Mouse (Mus musculus) stomach, embryonic 14.5 days (tissue): ENCODE results near the gene Dapk3. TPM values are rescaled to one million over a fixed set of nuclear protein-coding genes. Genes with fewer than 3 reads are reported as not detected.

ENCODE experiments used
- ATAC-seq: fragments of 200-750 bp; cut with Nextera tagmentation; 2 replicates; pipeline ENCODE4 v1.8.0; 2017; ENCODE audit warnings: low read depth, moderate TSS enrichment; ENCODE audit not compliant: insufficient number of reproducible peaks, insufficient read depth, low FRiP score
- H3K27ac ChIP-seq: fragments of 300-500 bp; sonication (generic); 2 replicates; pipeline ENCODE4 v1.5.1; 2014; ENCODE audit warnings: mild to moderate bottlenecking, low read length, moderate library complexity, mixed read lengths
- H3K27me3 ChIP-seq: fragments of 300-500 bp; sonication (generic); 2 replicates; pipeline ENCODE4 v1.6.1; 2014; ENCODE audit warnings: low read length, control low read depth, mixed read lengths; ENCODE audit not compliant: control insufficient read depth, insufficient read depth
- H3K36me3 ChIP-seq: fragments of 300-500 bp; sonication (generic); 2 replicates; pipeline ENCODE4 v1.6.1; 2014; ENCODE audit warnings: mild to moderate bottlenecking, control low read depth, low read length, moderate library complexity, mixed read lengths; ENCODE audit not compliant: control insufficient read depth, insufficient read depth
- H3K4me1 ChIP-seq: fragments of 300-500 bp; sonication (generic); 2 replicates; pipeline ENCODE4 v1.6.1; 2014; ENCODE audit warnings: low read length, control low read depth, mixed read lengths; ENCODE audit not compliant: control insufficient read depth, insufficient read depth
- H3K4me2 ChIP-seq: fragments of 300-500 bp; sonication (generic); replicated peaks from 2 replicates; pipeline ENCODE4 v1.6.1; 2014; ENCODE audit warnings: low read depth, low read length, control low read depth
- H3K4me3 ChIP-seq: fragments of 300-500 bp; sonication (generic); 2 replicates; pipeline ENCODE4 v1.5.1; 2014; ENCODE audit warnings: low read depth, low read length, control low read depth
- H3K9ac ChIP-seq: fragments of 300-500 bp; sonication (generic); replicated peaks from 2 replicates; pipeline ENCODE4 v1.6.1; 2014; ENCODE audit warnings: low read depth, mild to moderate bottlenecking, control low read depth, low read length, moderate library complexity, mixed read lengths
- H3K9me3 ChIP-seq: fragments of 300-500 bp; sonication (generic); 2 replicates; pipeline ENCODE4 v1.6.1; 2016; ENCODE audit warnings: low read depth, low read length, control low read depth; ENCODE audit not compliant: control insufficient read depth
- WGBS: fragments of 180-500 bp; shearing (Covaris S2); extraction: QIAGEN DNeasy Blood & Tissue Kit; methylation state at CpG from one replicate; pipeline ENCODE4 v1.1.7; 2014; 5-methylcytosine and 5-hydroxymethylcytosine counted together
- polyA plus RNA-seq: library from polyadenylated mRNA; unstranded; fragments of >200 nt; fragmentation: Nextera tagmentation; extraction: Ambion mirVana; gene quantifications from 2 replicates; pipeline ENCODE4 v1.2.1, GENCODE M21; 2014

Gene Dapk3
- polyA plus RNA-seq, 1 experiment from 2014 or later = 48.9 TPM

DNA sequence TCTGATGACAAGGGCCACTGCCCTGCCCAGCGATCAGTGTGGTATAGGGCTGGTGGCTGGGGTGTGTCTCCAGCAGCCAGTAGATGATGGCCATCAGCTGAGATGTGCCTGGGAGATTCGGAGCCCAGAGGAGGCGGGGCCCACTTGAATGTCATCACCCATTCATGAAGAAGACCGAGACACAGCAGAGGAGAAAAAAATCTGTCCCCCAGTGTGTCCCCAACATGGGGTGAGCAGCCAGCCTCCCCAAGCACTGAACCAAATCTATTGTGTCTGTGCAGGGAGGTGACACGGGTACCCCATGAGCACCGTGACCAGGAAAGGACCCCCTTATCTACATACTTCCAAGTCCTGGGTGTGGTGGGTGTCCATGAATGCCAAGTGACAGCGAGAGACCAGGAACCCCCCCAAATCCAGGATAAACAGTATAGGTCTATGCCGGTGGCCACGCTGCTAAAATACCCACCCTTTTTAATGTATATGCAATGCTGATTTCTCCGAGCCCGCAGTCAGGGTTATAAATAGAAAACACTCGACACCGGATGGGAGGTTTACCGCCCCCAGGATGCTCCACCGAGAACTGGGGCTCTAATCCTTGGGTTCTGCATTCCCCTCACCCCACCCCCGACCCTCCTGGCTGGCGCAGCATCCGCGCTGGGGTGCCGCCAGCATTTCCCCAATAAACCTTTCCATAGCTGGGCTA, 47.1 kb downstream of the Dapk3 start:
- Histone ChIP-seq H3K27ac (no peak overlapping the region), H3K9me3 (no peaks in the 10 kb centered on the region), H3K4me3 (peak overlapping the region; percentile 9; the same call in 1 of the 2 replicates), H3K4me2 (peak overlapping the region; percentile 16; the same call in 1 of the 2 replicates), H3K27me3 (peaks cover 18% of the 10 kb centered on the region), H3K4me1 (0 out of 2 replicates have a peak, but pooled peaks cover 8% of the 10 kb centered on the region), H3K36me3 (no peaks in the 10 kb centered on the region), H3K9ac (no peak overlapping the region)
- 13% methylated on average over 20 of the region's 20 CpGs for WGBS
- ATAC-seq = no peak

DNA sequence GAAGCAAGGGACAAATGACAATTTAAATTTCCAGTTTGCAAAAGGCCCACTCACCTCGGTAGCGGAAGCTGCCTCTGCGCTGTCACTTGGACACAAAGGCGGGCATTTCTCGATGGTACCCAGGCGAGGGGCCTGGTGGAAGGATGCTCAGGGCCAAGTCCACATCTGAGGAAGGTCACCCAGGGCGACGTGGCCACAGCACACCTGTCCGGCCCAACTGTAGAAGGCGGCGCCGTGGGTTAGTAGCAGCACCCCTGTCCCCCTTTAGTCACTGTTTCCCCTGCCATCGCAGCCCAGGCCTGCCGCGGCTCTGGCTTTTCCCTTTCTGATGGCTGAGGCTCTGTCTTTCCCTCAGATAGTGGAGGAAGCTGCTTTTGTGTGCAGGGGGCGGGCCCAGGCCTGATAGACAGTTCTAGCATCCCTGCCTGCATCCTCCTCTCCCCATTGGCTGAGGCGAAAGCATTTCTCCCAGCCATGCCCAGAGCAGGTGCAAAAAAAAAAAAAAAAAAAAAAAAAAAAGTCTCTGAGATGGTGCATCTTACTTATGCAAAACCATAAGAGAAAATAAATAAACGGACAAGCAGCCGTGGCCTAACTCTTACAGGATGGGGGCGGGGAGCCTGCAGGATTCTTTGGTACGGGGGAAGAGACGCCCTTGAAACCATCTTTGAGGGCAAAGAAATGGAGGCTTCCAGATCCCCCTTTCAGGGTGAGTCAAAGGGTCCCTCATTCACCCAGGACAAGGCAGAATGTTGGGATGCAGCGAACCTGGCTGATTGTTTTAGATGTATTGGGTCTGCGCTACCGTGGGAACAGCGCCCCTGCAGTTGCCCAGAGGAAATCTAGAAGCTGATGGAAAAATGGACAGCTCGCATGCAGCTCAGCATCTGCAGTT, 47.9 kb downstream of the Dapk3 start, which contains the start of gene Atcay:
Gene Atcay, minus strand, starts transcription at position 396 of the 895 bp plus-strand sequence.
- H3K36me3 ChIP-seq = no peaks in the 10 kb centered on the region
- H3K27me3 ChIP-seq = peaks cover 18% of the 10 kb centered on the region
- no peak for ATAC-seq
- 14% methylated on average over 27 of the region's 27 CpGs for WGBS
- H3K4me3 ChIP-seq = peak within 1 kb of the TSS; percentile 9; the same call in 1 of the 2 replicates
- 0 out of 2 replicates have a peak, but pooled peaks cover 8% of the 10 kb centered on the region for H3K4me1 ChIP-seq
- no peak within 1 kb of the TSS for H3K9ac ChIP-seq
- no peaks in the 10 kb centered on the region for H3K9me3 ChIP-seq
- no peak within 1 kb of the TSS for H3K27ac ChIP-seq
- H3K4me2 ChIP-seq = peak within 1 kb of the TSS; percentile 16; the same call in 1 of the 2 replicates

DNA sequence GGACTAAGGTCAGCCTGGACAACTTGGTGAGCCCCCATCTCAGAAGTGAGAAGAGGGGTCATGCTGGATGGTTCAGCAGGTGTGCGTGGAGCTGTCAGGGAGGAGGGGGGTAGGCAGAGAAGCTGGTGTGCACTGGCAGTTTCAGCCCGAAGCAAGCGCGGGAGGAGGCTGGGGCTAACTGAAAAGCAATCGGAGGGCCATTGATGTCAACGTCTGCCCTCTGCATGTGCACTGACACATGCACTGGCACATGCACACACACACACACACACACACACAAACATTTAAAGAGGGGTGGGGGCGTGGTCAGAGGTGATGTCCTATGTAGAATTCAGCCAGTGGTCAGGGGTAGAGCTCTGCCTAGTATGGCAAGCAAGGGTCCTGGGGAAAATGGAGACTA, 48.6 kb downstream of the Dapk3 start:
- 53% methylated on average over 7 of the region's 7 CpGs for WGBS
- no peak for ATAC-seq
- H3K4me2 ChIP-seq = no peak overlapping the region

DNA sequence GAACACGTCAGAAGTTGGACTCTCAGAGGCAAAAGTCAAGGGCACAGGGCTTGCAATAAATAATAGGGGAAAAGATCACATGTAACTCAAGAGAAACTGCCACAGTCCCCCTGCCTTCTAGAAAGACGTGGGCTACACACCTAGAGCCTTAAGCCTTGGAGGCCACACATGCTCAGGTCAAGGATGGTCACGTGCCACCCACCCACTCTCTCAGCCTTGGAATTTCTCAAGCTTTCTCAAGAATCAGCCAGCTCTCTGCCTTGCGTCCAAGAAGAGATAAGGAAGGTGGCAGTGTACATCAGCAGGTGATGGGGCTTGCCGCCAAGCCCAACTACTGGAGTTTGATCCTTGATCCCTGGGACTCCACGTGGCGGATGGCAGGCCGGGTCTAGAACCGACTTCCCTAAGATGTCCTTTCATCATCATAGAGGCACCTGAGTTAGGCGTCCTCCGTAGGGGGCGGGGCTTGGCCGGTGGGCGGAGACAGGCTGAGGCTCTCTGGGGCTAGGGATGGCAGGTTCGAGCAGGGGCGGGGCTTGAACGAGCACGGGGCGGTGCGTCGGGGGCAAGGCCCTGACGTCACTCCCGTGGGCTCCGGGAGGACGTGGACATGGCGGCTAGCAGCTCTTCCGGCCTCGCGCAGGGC, 49.9 kb downstream of the Dapk3 start, which contains the start of gene Zfr2:
Gene Zfr2, plus strand, starts transcription at position 576 of the 646 bp plus-strand sequence.
- Histone ChIP-seq H3K9ac (peak within 1 kb of the TSS; percentile 74), H3K27ac (no peak within 1 kb of the TSS), H3K4me1 (0 out of 2 replicates have a peak, but pooled peaks cover 8% of the 10 kb centered on the region), H3K27me3 (peaks cover 18% of the 10 kb centered on the region), H3K4me2 (peak within 1 kb of the TSS; percentile 62), H3K36me3 (no peaks in the 10 kb centered on the region), H3K9me3 (no peaks in the 10 kb centered on the region), H3K4me3 (peak within 1 kb of the TSS; percentile 76)
- peak; percentile 92 for ATAC-seq
- WGBS = 6% methylated on average over 25 of the region's 29 CpGs

More for the DNA sequence above, 48.6 kb downstream of the Dapk3 start:
- H3K9me3 ChIP-seq = no peaks in the 10 kb centered on the region
- peaks cover 18% of the 10 kb centered on the region for H3K27me3 ChIP-seq
- no peak overlapping the region for H3K27ac ChIP-seq
- no peaks in the 10 kb centered on the region for H3K36me3 ChIP-seq
- H3K4me1 ChIP-seq = 0 out of 2 replicates have a peak, but pooled peaks cover 8% of the 10 kb centered on the region
- no peak overlapping the region for H3K4me3 ChIP-seq
- no peak overlapping the region for H3K9ac ChIP-seq

DNA sequence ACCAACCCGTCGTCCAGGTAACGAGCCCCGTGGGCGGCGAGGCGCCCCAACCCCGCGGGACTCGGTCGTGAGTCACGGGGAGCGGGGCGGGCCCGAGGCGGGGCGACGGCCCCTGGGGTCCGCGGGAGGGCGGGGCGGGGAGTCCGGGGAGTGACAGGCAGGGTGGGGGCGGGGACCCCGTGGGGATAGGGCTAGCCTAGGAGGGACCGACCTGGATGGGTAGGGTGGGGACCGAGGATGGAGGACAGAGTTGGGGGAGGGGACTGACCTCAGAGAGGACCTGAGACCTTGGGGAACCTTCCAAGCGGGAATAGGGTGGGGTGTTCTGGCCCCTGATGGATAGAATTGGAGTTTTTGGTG, 50.4 kb downstream of the Dapk3 start:
- Histone ChIP-seq H3K27ac (no peak overlapping the region), H3K36me3 (no peaks in the 10 kb centered on the region), H3K4me3 (peak overlapping the region; percentile 76), H3K27me3 (peaks cover 18% of the 10 kb centered on the region), H3K9me3 (no peaks in the 10 kb centered on the region), H3K4me1 (0 out of 2 replicates have a peak, but pooled peaks cover 8% of the 10 kb centered on the region), H3K9ac (peak overlapping the region; percentile 74), H3K4me2 (peak overlapping the region; percentile 62)
- peak; percentile 64 for ATAC-seq
- 1% methylated on average over 25 of the region's 28 CpGs for WGBS

DNA sequence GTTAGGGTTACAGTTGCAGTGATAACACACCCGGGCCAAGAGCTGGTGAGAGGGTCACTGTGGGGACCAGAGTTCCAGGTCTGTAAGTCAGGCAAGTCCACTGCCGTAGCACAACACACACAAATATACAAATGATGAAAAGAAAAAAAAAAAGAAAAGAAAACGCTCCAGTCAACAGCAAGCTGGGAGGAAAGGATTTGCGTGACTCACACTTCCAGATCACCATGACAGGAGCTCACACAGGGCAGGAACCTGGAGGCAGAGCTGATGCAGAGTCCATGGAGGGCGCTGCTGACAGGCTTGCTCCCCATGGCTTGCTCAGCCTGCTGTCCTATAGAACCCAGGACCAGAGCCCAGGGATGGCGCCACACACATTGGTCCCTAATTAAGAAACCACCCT, 51.4 kb downstream of the Dapk3 start:
- 73% methylated on average over 6 of the region's 6 CpGs for WGBS
- Histone ChIP-seq H3K27ac (no peak overlapping the region), H3K36me3 (no peaks in the 10 kb centered on the region), H3K9me3 (no peaks in the 10 kb centered on the region), H3K9ac (no peak overlapping the region), H3K27me3 (peaks cover 18% of the 10 kb centered on the region), H3K4me1 (0 out of 2 replicates have a peak, but pooled peaks cover 8% of the 10 kb centered on the region), H3K4me2 (no peak overlapping the region), H3K4me3 (no peak overlapping the region)
- ATAC-seq = no peak

DNA sequence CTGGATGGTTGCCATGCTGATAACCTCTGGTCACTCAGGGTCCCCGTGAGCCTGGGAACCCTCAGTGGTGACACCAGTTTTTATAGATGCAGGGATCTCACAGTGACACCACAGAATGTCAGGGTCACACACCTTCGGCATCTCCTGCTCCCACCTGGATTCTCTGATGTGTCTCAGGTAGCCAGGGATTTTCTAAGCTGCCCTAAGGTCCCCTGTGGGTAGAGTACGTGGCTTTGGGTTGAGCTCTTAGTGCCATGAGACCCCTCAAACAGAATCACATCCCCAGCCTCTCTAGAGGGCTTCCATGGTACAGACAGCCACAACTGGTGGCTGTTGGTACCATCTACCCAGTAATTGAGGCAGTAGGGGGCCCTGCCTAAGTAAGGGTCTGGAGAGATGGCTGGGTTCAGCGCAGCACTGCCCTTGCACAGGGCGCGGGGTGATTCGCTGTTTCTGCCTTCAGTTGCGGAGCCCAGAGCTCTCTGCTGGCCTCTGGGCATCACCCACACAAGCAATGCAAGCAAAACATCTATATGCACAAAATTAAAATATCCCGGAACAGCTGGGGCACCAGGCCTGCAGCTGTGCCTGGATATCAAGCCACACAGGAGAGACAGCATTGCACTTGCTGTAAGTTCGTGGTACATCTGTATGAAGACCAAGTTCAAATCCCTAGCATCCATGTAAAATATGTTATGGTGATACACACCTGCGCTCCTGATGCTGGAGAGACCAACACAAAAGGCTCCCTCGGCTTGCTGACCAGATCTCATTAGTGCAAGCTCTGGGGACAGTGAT, 53.9 kb downstream of the Dapk3 start:
- 83% methylated on average over 12 of the region's 12 CpGs for WGBS
- Histone ChIP-seq H3K9me3 (no peaks in the 10 kb centered on the region), H3K36me3 (no peaks in the 10 kb centered on the region), H3K4me1 (0 out of 2 replicates have a peak, but pooled peaks cover 4% of the 10 kb centered on the region), H3K27me3 (peaks cover 9% of the 10 kb centered on the region; the same call in 1 of the 2 replicates), H3K4me3 (no peak overlapping the region), H3K27ac (no peak overlapping the region), H3K9ac (no peak overlapping the region), H3K4me2 (no peak overlapping the region)
- ATAC-seq = no peak
